Mouse (Mus musculus) embryonic fibroblast, embryonic 13.5 days (primary cell): Measurements from ENCODE around the gene Cask. TPM values are rescaled to one million over a fixed set of nuclear protein-coding genes. Genes with fewer than 3 reads are reported as not detected.

Source experiments
- H3K27ac ChIP-seq: 2 replicates; pipeline ENCODE4 v1.5.1; 2012; ENCODE audit warnings: low read length, control low read depth, inconsistent platforms; ENCODE audit not compliant: insufficient read depth
- H3K4me1 ChIP-seq: 2 replicates; pipeline ENCODE4 v1.6.1; 2011; ENCODE audit warnings: low read length; ENCODE audit not compliant: control insufficient read depth, insufficient read depth
- H3K4me3 ChIP-seq: 2 replicates; pipeline ENCODE4 v1.5.1; 2011; ENCODE audit warnings: mild to moderate bottlenecking, control low read depth, low read length; ENCODE audit not compliant: insufficient read depth
- CTCF ChIP-seq: IDR thresholded peaks from 2 replicates; pipeline ENCODE4 v1.5.1; 2011; ENCODE audit warnings: mild to moderate bottlenecking, control low read depth, low read length, moderate library complexity, borderline replicate concordance; ENCODE audit not compliant: insufficient read depth
- POLR2A ChIP-seq: IDR thresholded peaks from 2 replicates; pipeline ENCODE4 v1.6.1; 2011; ENCODE audit warnings: low read depth, mild to moderate bottlenecking, control low read depth, low read length, moderate library complexity
- polyA plus RNA-seq: library from polyadenylated mRNA; stranded (reverse); fragments of >200 nt; gene quantifications from 2 replicates; pipeline ENCODE4 v1.2.4, GENCODE M21; 2011; ENCODE audit warnings: low read depth; ENCODE audit not compliant: missing spikeins, insufficient read length

Gene Cask
- polyA plus RNA-seq, 1 experiment: 139 TPM

DNA sequence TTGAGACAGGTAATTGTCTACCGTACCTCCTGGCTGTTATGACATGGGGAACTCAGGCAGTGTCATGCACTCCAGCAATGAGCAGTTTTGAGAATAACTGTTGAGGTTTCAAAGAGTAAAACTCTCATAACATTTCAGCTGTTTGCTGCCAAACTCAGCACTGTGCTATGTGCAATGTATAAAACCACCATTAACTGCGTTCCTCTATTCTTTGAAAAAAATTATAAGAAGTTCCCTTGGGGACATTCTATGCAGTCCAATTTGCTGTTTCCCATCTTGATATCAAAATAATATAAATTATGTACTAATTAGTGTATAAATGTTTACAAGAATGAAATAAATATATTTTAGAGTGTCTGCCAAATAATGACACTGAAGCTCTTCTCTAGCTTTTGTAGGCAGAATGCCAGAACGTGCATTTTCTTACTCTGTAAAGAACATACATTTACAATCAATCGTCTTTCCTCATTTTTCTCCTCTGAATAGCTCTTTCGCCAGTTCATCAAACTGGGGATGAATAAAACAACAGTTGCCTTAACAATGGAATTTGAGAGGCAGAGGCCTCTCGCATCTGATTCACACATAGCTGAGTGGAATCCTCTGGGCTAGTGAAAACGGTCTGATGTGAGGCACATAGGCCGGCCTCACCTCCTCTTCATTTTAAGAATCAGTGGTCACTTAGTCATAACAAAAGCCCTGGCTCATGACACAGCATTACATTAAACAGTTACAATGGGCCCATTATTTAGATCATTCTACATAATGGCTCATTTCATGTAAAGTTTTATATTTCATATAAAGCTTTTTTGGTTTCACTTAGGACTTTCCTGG is 125.4 kb downstream of the Cask start:
- Histone ChIP-seq H3K4me3 (no peak overlapping the region), H3K4me1 (peaks cover 2% of the 10 kb centered on the region; the same call in 1 of the 2 replicates), H3K27ac (peak overlapping the region; percentile 76; the same call in 1 of the 2 replicates)
- no peak for TF ChIP-seq CTCF
- TF ChIP-seq POLR2A: no peak

DNA sequence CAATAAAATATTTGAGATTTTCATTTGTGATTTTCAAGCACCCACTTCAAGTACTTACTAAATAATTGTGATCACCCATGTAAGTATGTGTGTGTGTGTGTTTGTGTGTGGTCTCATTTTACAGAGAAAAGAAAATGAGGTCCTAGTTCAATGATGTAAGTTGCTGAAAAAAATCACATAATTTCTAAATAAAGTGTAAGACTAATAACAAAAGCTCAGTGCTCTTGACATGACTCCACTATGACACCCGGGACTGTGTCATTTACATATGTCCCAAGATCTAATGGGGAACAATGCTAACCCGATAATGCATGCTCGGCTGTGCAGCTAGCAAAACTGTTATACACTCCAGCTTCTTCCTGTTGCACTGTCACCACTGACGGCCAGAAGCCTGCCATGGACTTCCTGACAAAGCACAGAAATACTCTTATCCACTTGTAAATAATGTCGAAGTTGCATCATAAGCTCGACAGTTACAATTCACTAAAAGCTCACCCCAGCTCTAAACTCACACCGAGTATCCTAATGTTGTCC is 130.8 kb downstream of the Cask start:
- TF ChIP-seq POLR2A (no peak), CTCF (no peak)
- H3K4me3 ChIP-seq: no peak overlapping the region
- H3K27ac ChIP-seq: no peak overlapping the region
- H3K4me1 ChIP-seq: peaks cover 2% of the 10 kb centered on the region; the same call in 1 of the 2 replicates

DNA sequence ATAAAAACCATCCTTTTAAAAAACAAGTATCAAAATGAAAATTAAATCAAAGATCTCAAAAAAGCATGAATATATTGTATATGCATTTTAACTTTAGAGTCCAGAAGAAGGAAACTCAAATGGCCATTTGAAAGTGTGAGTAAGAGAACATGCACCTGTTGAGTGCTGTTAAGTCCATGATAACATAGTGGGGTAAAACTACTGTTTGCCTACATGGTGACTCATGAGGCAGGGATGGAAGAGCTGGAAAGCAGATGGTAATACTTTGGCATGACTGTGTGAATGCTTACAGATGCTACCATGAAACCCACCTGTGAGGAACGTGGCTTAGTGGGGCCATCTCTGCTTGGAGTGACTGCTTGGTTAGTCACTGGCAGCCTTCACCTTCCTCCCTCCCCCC is 132.9 kb downstream of the Cask start:
- H3K4me3 ChIP-seq: no peak overlapping the region
- H3K4me1 ChIP-seq: peaks cover 2% of the 10 kb centered on the region; the same call in 1 of the 2 replicates
- no peak overlapping the region for H3K27ac ChIP-seq
- no peak for TF ChIP-seq CTCF
- no peak for TF ChIP-seq POLR2A

DNA sequence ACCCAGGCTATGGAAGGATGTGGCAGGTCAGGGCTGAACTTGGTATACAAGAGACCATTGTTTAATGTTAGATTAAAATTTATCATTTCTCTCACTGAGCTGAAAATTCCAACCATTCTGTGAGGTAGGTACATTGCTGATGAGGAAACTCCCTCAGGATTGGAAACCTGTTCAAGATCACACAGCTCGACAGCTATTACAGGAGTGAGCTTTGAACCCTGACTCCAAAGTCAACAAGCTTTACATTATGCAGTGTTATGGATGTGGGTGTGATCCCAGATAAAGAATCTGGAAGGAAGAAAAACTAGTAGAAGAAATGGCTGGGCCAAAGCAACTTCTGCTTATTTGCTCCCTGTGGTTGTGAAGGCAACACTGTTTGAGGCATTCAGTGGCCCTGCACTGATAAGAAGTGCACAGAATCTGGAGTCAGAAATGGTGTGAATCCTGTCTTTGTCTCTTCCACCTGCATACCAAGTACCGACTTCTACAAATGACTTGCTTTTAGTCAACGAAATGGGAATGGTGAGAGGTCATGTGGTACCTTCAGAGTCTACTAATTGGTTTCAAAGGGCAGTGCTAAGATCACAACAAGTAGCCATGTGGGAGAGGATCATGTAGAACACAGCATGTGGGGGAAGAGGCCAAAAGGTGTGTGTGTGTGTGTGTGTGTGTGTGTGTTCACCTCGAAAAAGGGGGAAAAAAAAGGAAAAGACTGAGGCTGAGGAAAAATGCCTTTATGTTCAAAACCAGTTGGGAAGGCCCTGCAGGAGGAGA is 134.2 kb downstream of the Cask start:
- Histone ChIP-seq H3K4me3 (no peak overlapping the region), H3K4me1 (peaks cover 2% of the 10 kb centered on the region; the same call in 1 of the 2 replicates), H3K27ac (no peak overlapping the region)
- TF ChIP-seq CTCF: no peak
- no peak for TF ChIP-seq POLR2A

DNA sequence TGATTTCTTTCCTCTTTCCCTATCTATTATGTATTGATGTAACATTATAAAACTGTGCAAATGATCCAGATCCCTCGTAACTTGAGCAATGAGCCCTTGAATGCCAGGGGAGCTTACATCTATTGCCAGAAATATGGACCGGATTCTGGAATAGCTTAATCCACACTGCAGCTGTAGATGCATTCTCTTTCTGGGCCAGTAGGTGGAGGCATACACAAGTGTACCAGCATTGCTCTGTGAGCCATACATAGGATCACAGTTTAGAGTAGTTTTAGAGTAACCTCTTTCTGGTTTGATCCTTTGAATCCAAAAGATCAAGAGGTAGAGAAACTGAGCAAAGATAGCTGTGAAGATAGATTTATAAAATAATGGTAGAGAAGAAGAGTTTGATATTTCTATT is 141.0 kb downstream of the Cask start:
- no peak for TF ChIP-seq POLR2A
- no peak for TF ChIP-seq CTCF

DNA sequence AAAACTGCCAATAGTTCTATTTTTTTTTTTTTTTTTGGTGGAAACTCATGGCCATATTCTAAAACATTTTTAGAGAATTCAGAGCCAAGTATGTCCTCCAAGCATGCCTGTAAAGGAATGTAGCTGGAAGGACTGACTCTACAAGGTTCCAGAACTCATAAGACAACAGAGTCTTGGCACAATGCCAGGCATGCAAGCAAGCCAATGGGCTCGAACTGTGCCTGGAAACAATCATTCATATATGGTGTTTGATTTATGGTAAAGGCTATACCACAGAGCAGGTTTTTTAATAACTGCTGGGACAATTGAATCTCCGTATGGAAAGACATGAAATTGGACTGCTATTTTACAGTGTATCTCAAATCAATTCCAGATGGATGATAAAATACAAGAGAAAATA is 146.1 kb downstream of the Cask start:
- H3K27ac ChIP-seq: no peak overlapping the region
- no peaks in the 10 kb centered on the region for H3K4me1 ChIP-seq
- TF ChIP-seq POLR2A (no peak), CTCF (no peak)
- H3K4me3 ChIP-seq: no peak overlapping the region

More for the DNA sequence above, 141.0 kb downstream of the Cask start:
- Histone ChIP-seq H3K4me3 (no peak overlapping the region), H3K27ac (no peak overlapping the region), H3K4me1 (no peaks in the 10 kb centered on the region)

DNA sequence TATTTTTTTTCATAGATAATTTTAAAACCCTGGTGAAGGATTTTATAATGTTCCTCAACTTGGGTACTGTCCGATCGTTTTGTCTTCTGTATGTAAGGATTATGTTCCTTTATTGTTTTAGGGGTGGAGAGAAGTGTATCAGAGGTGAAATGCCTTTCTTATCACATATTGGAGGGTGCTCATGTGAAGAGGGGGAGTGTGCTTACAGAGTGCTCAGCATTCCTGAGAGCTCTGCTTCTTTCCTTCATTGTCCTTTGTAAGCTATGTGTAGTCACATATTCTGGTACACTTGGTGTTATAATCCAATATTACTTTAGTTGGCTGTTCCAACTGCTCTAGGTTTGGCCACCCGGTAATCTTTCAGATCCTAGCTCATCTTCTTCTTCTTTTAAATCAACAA is 150.5 kb downstream of the Cask start:
- no peaks in the 10 kb centered on the region for H3K4me1 ChIP-seq
- TF ChIP-seq POLR2A (no peak), CTCF (no peak)
- H3K4me3 ChIP-seq: no peak overlapping the region
- no peak overlapping the region for H3K27ac ChIP-seq

DNA sequence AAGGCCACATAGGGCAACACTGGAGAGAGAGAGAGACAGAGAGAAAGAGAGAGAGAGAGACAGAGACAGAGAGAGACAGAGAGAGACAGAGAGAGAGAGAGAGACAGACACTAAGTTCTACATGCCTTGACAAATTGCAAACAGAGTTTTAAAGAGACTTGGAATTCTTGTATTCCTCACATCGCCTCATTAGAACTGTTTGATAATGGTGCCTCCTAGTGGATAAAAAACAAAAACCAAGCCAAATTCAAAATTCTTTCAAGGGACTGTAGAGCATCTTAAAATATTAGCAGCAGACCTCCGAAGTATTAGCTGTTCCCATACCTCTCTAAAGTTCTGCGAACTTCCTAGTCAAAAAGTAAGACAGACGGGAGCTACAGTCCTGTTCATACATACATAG is 159.3 kb downstream of the Cask start:
- H3K4me3 ChIP-seq: no peak overlapping the region
- no peak overlapping the region for H3K27ac ChIP-seq
- TF ChIP-seq CTCF: no peak
- TF ChIP-seq POLR2A: no peak
- no peaks in the 10 kb centered on the region for H3K4me1 ChIP-seq

DNA sequence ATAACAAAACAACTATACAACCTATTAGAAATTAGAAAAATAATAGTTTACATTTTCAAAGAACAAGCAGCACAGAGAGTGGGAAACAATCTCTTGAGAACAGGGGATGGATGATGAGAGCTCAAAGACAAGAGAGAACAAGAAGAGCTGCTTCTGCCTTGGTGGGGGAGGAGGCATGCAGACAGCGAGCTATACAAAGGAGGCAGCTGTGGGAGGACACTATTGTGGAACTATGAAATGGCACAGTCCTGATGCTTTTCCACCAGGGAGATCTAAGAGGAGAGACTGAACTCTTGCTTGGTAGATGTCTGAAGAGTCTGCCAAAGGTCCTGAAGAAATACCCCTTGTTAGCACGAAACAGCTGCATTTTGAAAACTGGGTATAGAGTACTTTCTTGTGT is 162.8 kb downstream of the Cask start:
- TF ChIP-seq CTCF (no peak), POLR2A (no peak)
- Histone ChIP-seq H3K4me3 (no peak overlapping the region), H3K4me1 (no peaks in the 10 kb centered on the region), H3K27ac (no peak overlapping the region)
